Mouse (Mus musculus) cortical plate, adult 2 months (tissue): ENCODE results near the gene Scarb1.
A peak's percentile ranks its signal among the peaks of the same experiment; 100 is the strongest.

Experiments used
- CTCF ChIP-seq: fragments of 200-500 bp; IDR thresholded peaks from 2 replicates; pipeline ENCODE4 v1.5.1; 2011; ENCODE audit warnings: mild to moderate bottlenecking, control low read depth, low read length; ENCODE audit not compliant: insufficient read depth; ENCODE audit errors: extremely low read depth
- POLR2A ChIP-seq: fragments of 200-500 bp; IDR thresholded peaks from 2 replicates; pipeline ENCODE4 v1.6.1; 2011; ENCODE audit warnings: mild to moderate bottlenecking, low read length, control low read depth; ENCODE audit not compliant: insufficient read depth; ENCODE audit errors: extremely low read depth

DNA sequence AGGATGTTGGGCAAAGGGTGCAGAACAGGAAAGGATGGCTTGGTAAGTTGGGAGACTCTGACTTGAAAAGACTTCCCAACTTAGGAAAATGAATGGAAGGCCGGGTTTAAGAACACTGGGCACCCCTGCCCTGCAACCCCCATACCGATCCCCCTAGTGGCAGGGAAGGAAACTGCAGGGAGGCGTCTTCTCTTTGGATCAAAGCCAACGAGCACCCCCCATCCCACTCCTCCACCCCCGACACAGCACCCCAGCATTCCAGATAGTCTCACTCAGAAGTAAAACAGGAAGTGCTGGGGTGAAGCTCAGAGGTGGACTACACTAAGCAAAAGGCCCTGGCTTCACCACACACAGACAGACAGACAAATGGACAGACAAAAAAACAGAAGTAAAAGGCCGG is 62.6 kb downstream of the Scarb1 start:
- TF ChIP-seq CTCF (peak; percentile 54), POLR2A (no peak)
